Mouse (Mus musculus) megakaryocyte, embryonic 14.5 days (primary cell): ENCODE measurements around the gene Myocd.

Source experiments
- FLI1 ChIP-seq: IDR thresholded peaks from 2 replicates; pipeline ENCODE4 v1.6.1; 2012; ENCODE audit warnings: low read length, inconsistent platforms, mixed read lengths
- GATA1 ChIP-seq: IDR thresholded peaks from 3 replicates; pipeline ENCODE4 v1.6.1; 2012; ENCODE audit warnings: mixed read lengths, low read length, inconsistent platforms, borderline replicate concordance

DNA sequence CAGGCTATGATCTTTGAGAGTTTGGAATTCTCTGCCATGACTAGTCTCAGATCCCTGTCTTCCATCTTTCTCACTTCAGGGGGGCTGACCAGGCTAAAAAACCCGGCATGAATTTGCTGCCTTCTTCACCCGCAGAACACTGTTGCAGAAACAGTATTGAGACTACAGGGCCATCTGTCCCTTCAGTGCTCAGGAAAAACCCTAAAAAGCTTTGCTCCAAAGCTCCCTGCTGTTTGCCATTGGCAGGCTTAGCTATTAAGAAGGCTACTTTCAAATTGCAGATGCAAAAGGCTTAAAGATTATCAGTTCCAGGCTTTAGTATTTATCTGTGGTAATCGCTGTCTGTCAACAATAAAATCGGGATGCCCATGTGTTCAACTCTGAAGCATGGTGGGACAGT lies 38.0 kb downstream of the Myocd start:
- TF ChIP-seq FLI1 = no peak
- TF ChIP-seq GATA1 = no peak
